Mouse (Mus musculus) forebrain, embryonic 15.5 days (tissue): ENCODE measurements around the gene Hps5. TPM values are rescaled to one million over a fixed set of nuclear protein-coding genes. Genes with fewer than 3 reads are reported as not detected.

Experiments used
- ATAC-seq: fragments of 200-750 bp; cut with Nextera tagmentation; replicated peaks from 2 replicates; pipeline ENCODE4 v1.8.0; 2017; ENCODE audit warnings: mild to moderate bottlenecking, moderate TSS enrichment, moderate library complexity
- H3K27ac ChIP-seq: fragments of 300-500 bp; sonication (generic); replicated peaks from 2 replicates; pipeline ENCODE4 v1.5.1; 2015; ENCODE audit warnings: mild to moderate bottlenecking, inconsistent platforms
- H3K27me3 ChIP-seq: fragments of 300-500 bp; sonication (generic); 2 replicates; pipeline ENCODE4 v1.6.1; 2015; ENCODE audit warnings: inconsistent platforms
- H3K36me3 ChIP-seq: fragments of 300-500 bp; sonication (generic); 2 replicates; pipeline ENCODE4 v1.6.1; 2015; ENCODE audit warnings: mild to moderate bottlenecking, inconsistent platforms
- H3K4me1 ChIP-seq: fragments of 300-500 bp; sonication (generic); 2 replicates; pipeline ENCODE4 v1.6.1; 2015; ENCODE audit warnings: inconsistent platforms
- H3K4me2 ChIP-seq: fragments of 300-500 bp; sonication (generic); replicated peaks from 2 replicates; pipeline ENCODE4 v1.6.1; 2015; ENCODE audit warnings: mild to moderate bottlenecking, inconsistent platforms
- H3K4me3 ChIP-seq: fragments of 300-500 bp; sonication (generic); 2 replicates; pipeline ENCODE4 v1.5.1; 2015; ENCODE audit warnings: mild to moderate bottlenecking, inconsistent platforms
- H3K9ac ChIP-seq: fragments of 300-500 bp; sonication (generic); replicated peaks from 2 replicates; pipeline ENCODE4 v1.6.1; 2015; ENCODE audit warnings: mild to moderate bottlenecking, inconsistent platforms
- H3K9me3 ChIP-seq: fragments of 300-500 bp; sonication (generic); 2 replicates; pipeline ENCODE4 v1.6.1; 2016; ENCODE audit warnings: inconsistent platforms
- WGBS: fragments of 180-500 bp; shearing (Covaris S2); methylation state at CpG from one replicate; pipeline ENCODE4 v1.1.7; 2015; ENCODE audit warnings: mixed read lengths; 5-methylcytosine and 5-hydroxymethylcytosine counted together
- polyA plus RNA-seq: library from polyadenylated mRNA; unstranded; fragments of >200 nt; fragmentation: Nextera tagmentation; extraction: Ambion mirVana; gene quantifications from 2 replicates; pipeline ENCODE4 v1.2.1, GENCODE M21; 2015

Hps5 gene
- polyA plus RNA-seq, 1 experiment from 2014 or later = 15.1 TPM

DNA sequence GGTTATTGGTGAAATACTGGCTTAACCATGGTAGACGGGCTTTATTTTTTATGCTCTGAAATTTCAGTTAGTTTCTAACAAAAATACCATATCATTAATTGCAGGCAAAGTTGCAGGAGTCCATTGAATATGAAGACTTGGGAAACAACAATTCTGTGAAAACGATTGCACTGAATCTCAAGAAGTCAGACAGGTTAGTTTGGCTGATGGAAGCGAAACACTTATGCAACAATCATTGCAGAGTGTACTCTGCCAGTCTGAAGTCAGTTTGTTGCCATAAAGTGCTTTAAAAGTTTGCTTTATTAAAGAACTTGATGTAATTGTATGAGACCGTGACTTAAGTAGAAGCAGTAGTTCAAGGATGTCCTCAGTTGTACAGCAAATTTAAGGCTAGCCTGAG, 18.1 kb upstream of the Hps5 start:
- H3K4me3 ChIP-seq = no peak overlapping the region
- H3K4me2 ChIP-seq = no peak overlapping the region
- ATAC-seq = no peak
- peaks cover 82% of the 10 kb centered on the region for H3K36me3 ChIP-seq
- H3K27me3 ChIP-seq = no peaks in the 10 kb centered on the region
- WGBS = 88% methylated on average over 4 of the region's 4 CpGs
- no peaks in the 10 kb centered on the region for H3K9me3 ChIP-seq
- no peak overlapping the region for H3K9ac ChIP-seq
- no peaks in the 10 kb centered on the region for H3K4me1 ChIP-seq
- H3K27ac ChIP-seq = no peak overlapping the region

DNA sequence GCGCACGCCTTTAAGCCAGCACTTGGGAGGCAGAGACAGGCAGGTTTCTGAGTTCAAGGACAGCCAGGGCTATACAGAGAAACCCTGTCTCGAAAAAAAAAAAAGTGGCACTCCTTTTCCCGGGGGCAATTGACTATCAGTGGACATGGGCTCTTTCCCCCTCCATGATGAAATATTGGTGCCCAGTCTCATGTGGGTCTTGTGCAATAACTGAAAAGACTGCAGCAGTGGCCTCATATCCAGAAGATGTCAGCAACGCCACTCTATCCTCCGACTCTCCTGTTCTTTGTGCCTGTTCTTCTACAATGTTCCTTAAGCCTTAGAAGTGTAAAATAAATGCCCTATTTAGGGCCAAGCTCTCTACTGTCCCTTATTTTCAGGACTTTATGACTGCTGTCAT, 14.5 kb upstream of the Hps5 start:
- no peak overlapping the region for H3K27ac ChIP-seq
- H3K27me3 ChIP-seq = no peaks in the 10 kb centered on the region
- 98% methylated on average over 6 of the region's 6 CpGs for WGBS
- H3K9ac ChIP-seq = no peak overlapping the region
- no peak overlapping the region for H3K4me3 ChIP-seq
- no peak overlapping the region for H3K4me2 ChIP-seq
- no peak for ATAC-seq
- H3K4me1 ChIP-seq = no peaks in the 10 kb centered on the region
- peaks cover 77% of the 10 kb centered on the region for H3K36me3 ChIP-seq
- no peaks in the 10 kb centered on the region for H3K9me3 ChIP-seq

DNA sequence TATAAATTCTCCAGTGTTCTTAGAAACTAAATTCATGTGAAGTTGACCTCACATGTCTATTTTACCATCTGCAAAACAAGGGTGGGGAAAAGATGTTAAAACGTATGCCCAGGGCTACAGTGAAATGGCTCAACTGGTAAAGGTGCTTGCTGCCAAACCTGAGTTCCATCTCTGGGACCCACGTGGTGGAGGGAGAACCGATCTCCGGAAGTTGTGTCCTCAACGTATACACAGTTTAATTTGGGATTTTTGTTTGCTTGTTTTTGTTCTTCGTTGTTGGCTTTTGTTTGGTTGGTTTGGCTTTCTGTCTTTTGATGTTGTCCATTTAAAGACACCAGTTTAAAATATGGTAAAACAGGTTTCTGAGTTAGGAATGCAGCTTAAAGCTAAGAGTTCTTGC, 915 bp upstream of the Hps5 start:
- H3K4me2 ChIP-seq = peak overlapping the region; percentile 89
- peak overlapping the region; percentile 94 for H3K9ac ChIP-seq
- ATAC-seq = no peak
- peak overlapping the region; percentile 89 for H3K4me3 ChIP-seq
- no peaks in the 10 kb centered on the region for H3K9me3 ChIP-seq
- peaks cover 30% of the 10 kb centered on the region for H3K4me1 ChIP-seq
- WGBS = 57% methylated on average over 6 of the region's 6 CpGs
- H3K36me3 ChIP-seq = peaks cover 18% of the 10 kb centered on the region
- H3K27ac ChIP-seq = no peak overlapping the region
- H3K27me3 ChIP-seq = no peaks in the 10 kb centered on the region

DNA sequence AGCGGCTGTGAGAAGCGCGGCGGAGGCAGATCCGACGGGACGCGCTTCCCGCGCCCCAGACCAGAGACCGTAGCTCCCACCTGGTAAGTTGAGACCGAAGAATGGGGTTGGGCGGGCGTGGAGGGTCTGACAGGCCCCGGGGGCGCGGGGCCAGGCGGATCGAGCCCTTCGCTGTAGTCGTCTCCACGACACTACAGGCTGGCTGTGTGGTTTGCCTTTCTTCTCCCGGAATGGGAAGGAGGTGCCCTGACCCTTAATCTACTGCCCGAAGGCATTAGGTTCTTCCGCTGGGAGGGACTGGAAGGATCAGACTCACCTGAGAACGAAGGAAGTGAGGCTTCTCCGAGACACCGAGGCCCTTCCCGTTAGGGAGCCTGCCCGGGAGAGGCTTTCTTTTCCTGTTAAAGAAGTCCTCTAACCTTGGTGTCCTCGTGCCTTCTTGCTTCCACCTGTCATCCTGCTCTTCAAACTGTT, 379 bp upstream of the Hps5 start:
- under 1% methylated on average over 31 of the region's 31 CpGs for WGBS
- Histone ChIP-seq H3K36me3 (peaks cover 14% of the 10 kb centered on the region), H3K27me3 (no peaks in the 10 kb centered on the region), H3K4me1 (peaks cover 30% of the 10 kb centered on the region), H3K9ac (peak overlapping the region; percentile 94), H3K4me3 (peak overlapping the region; percentile 89), H3K4me2 (peak overlapping the region; percentile 89), H3K27ac (peak overlapping the region; percentile 93), H3K9me3 (no peaks in the 10 kb centered on the region)
- ATAC-seq = no peak

GRCm38 (mm10) chr7:46793871-46794270, 2.0 kb downstream of the Hps5 start:
- H3K36me3 ChIP-seq = peaks cover 11% of the 10 kb centered on the region
- H3K27me3 ChIP-seq = no peaks in the 10 kb centered on the region
- no peak overlapping the region for H3K27ac ChIP-seq
- ATAC-seq = no peak
- no peak overlapping the region for H3K4me2 ChIP-seq
- H3K4me1 ChIP-seq = peaks cover 30% of the 10 kb centered on the region
- no peak overlapping the region for H3K9ac ChIP-seq
- 89% methylated on average over 4 of the region's 4 CpGs for WGBS
- H3K4me3 ChIP-seq = no peak overlapping the region
- no peaks in the 10 kb centered on the region for H3K9me3 ChIP-seq

GRCm38 (mm10) chr7:46789177-46789849, 6.6 kb downstream of the Hps5 start:
- H3K27ac ChIP-seq = no peak overlapping the region

GRCm38 (mm10) chr7:46770706-46771105, 25.2 kb downstream of the Hps5 start:
- 76% methylated on average over 4 of the region's 4 CpGs for WGBS
- H3K4me1 ChIP-seq = no peaks in the 10 kb centered on the region
- H3K9me3 ChIP-seq = no peaks in the 10 kb centered on the region
- no peak overlapping the region for H3K9ac ChIP-seq
- peaks cover 84% of the 10 kb centered on the region for H3K36me3 ChIP-seq
- no peak overlapping the region for H3K4me3 ChIP-seq
- H3K4me2 ChIP-seq = no peak overlapping the region
- no peak for ATAC-seq
- no peaks in the 10 kb centered on the region for H3K27me3 ChIP-seq
- no peak overlapping the region for H3K27ac ChIP-seq

More at GRCm38 (mm10) chr7:46789177-46789849, 6.6 kb downstream of the Hps5 start:
- Histone ChIP-seq H3K36me3 (peaks cover 54% of the 10 kb centered on the region), H3K4me1 (peaks cover 8% of the 10 kb centered on the region), H3K4me3 (no peak overlapping the region), H3K9ac (no peak overlapping the region), H3K27me3 (no peaks in the 10 kb centered on the region), H3K4me2 (no peak overlapping the region), H3K9me3 (no peaks in the 10 kb centered on the region)
- WGBS = 89% methylated on average over 5 of the region's 5 CpGs
- ATAC-seq = no peak

DNA sequence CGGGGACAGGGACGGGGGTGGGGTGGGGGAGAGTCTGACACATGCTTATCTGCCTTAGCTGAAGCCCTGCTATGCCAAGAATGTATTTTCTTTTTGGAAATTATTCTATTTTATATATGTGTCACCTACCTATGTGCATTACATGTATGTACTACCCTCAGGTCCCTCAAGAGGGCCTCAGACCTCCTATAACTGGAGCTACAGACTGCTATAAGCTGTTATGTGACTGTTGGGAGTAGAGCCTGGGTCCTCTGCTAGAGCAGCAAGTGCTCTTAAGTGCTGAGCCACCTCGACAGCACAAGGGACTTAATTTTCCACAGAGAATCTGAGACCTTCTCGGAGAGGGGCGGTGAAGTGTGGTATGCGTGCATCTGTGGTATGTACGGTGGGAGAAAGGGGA, 27.4 kb downstream of the Hps5 start:
- peaks cover 76% of the 10 kb centered on the region for H3K36me3 ChIP-seq

DNA sequence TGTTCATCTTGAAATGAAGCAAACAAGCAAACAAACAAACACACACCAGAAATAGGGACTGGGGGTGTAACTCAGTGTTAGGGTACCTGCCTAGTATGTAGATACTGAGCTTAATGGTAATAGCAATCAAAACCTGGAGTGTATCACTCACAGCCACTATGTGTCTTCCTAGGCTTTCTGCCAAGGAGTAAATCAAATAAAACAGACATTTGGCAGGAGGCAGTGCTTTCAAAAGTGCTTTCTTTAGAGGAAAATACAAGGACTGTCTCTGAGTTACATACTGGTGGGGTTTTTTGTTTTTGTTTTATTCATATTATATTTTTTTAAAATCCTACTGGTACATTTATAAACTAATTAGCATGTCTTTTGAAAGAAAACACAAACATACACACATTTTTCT, 28.5 kb downstream of the Hps5 start:
- H3K27ac ChIP-seq = no peak overlapping the region

More for the DNA sequence above, 27.4 kb downstream of the Hps5 start:
- no peak for ATAC-seq
- H3K4me2 ChIP-seq = no peak overlapping the region
- H3K4me1 ChIP-seq = no peaks in the 10 kb centered on the region
- H3K27me3 ChIP-seq = no peaks in the 10 kb centered on the region
- no peak overlapping the region for H3K4me3 ChIP-seq
- H3K27ac ChIP-seq = no peak overlapping the region
- H3K9me3 ChIP-seq = no peaks in the 10 kb centered on the region
- H3K9ac ChIP-seq = no peak overlapping the region
- WGBS = 95% methylated on average over 7 of the region's 7 CpGs

GRCm38 (mm10) chr7:46764672-46765071, 31.2 kb downstream of the Hps5 start:
- H3K27ac ChIP-seq = no peak overlapping the region
- 63% methylated on average over 8 of the region's 8 CpGs for WGBS
- no peaks in the 10 kb centered on the region for H3K27me3 ChIP-seq
- ATAC-seq = no peak
- no peaks in the 10 kb centered on the region for H3K9me3 ChIP-seq
- no peak overlapping the region for H3K4me2 ChIP-seq
- H3K9ac ChIP-seq = no peak overlapping the region
- no peak overlapping the region for H3K4me3 ChIP-seq
- H3K4me1 ChIP-seq = no peaks in the 10 kb centered on the region
- H3K36me3 ChIP-seq = peaks cover 82% of the 10 kb centered on the region

More for the DNA sequence above, 28.5 kb downstream of the Hps5 start:
- no peak overlapping the region for H3K4me3 ChIP-seq
- no peaks in the 10 kb centered on the region for H3K9me3 ChIP-seq
- H3K4me1 ChIP-seq = no peaks in the 10 kb centered on the region
- H3K36me3 ChIP-seq = peaks cover 76% of the 10 kb centered on the region
- H3K4me2 ChIP-seq = no peak overlapping the region
- ATAC-seq = no peak
- no peak overlapping the region for H3K9ac ChIP-seq
- H3K27me3 ChIP-seq = no peaks in the 10 kb centered on the region

DNA sequence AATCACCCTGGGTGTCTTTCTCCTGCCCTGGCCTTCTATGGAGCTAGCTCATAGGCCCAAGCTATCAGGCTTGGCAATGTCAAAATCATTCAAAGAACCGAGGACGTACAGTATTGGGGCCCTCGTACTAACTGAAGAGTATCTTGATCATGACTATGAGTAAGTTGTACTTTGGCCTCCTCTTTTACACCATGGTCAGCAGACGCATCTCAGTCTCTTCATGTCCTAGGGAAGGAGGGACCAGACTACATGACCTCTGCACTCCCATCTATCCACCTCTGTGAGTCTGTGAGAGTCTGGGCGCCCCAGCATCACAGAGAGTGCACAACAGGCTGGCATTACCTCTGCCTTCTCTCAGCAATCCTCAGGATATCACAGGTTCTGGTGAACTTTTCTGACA, 33.3 kb downstream of the Hps5 start:
- Histone ChIP-seq H3K36me3 (peaks cover 71% of the 10 kb centered on the region), H3K9ac (no peak overlapping the region), H3K4me3 (no peak overlapping the region), H3K9me3 (no peaks in the 10 kb centered on the region), H3K4me2 (no peak overlapping the region), H3K27ac (no peak overlapping the region), H3K27me3 (no peaks in the 10 kb centered on the region), H3K4me1 (no peaks in the 10 kb centered on the region)
- 91% methylated on average over 5 of the region's 5 CpGs for WGBS
- no peak for ATAC-seq

DNA sequence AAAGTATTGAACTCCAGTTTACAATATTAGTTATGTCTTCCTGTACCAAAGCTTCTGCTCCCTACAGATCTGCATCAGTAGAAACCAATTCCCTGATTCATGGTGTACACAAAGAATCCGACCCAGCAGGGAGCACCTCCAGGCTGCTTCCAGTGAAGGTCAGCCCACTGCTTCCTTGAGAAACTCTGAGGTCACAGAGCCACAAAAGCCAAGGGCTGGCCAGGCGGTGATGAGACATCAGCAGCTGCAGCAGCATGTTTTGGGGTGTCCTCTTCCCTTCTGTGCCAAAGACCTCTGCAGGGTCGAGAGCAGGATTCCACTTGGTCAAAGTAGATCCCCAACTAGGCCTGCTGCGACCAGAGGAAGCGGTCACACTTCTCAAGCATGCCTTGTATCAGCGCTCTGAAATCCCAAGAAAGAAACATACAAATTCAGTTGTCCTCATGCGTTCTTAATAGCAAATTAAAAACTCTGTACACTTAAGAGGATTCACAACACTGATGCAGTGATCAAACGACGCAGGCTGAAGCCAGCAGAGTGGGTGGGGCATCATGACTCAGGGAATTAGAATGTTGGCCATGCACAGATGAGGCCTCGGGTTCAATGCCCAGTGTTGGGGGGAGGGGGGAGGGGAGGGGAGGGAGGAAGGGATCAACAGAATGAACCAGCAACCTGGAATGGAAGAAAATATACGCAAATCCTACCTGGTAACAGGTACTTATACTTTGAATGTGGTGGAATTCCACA, 34.6 kb downstream of the Hps5 start:
- H3K27ac ChIP-seq = no peak overlapping the region
- no peak overlapping the region for H3K4me3 ChIP-seq
- H3K4me2 ChIP-seq = no peak overlapping the region
- no peaks in the 10 kb centered on the region for H3K9me3 ChIP-seq
- H3K27me3 ChIP-seq = no peaks in the 10 kb centered on the region
- 71% methylated on average over 11 of the region's 11 CpGs for WGBS
- peaks cover 60% of the 10 kb centered on the region for H3K36me3 ChIP-seq
- no peak for ATAC-seq
- H3K4me1 ChIP-seq = no peaks in the 10 kb centered on the region
- no peak overlapping the region for H3K9ac ChIP-seq
